Mouse (Mus musculus) subcutaneous adipose tissue, adult 2 months (tissue): ENCODE measurements around the gene Ssr2. TPM values are rescaled to one million over a fixed set of nuclear protein-coding genes. Genes with fewer than 3 reads are reported as not detected.

Experiments used
- polyA plus RNA-seq: library from polyadenylated mRNA; depleted of rRNA; stranded (reverse); fragments of >200 nt; gene quantifications from 2 replicates; pipeline ENCODE4 v1.2.3, GENCODE M21; 2012; ENCODE audit warnings: low replicate concordance; rRNA removed

The Ssr2 gene
- 270 and 325 TPM in 2 replicates for polyA plus RNA-seq

DNA sequence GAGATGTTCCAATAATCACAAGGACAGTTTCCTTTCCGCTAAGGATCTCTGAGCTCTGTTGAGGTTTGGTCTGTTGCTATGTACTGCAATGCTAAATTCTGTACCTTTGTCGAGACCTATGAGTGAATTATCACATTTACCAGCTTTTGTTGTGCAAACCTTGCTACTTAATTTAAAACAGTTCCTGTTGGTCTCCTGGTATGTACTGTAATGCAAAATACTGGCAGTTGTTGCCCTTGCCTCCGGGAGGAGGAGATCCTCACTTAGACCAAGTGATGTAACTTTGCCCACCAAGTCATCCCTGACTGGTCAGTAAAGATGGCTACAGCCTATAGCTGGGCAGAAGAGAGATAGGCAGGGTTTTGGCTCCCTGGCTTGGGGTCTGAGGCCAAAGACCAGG, at the start of gene Ssr2:
Gene Ssr2 (plus strand): TSS at position 337 of the 400 bp plus-strand sequence.

DNA sequence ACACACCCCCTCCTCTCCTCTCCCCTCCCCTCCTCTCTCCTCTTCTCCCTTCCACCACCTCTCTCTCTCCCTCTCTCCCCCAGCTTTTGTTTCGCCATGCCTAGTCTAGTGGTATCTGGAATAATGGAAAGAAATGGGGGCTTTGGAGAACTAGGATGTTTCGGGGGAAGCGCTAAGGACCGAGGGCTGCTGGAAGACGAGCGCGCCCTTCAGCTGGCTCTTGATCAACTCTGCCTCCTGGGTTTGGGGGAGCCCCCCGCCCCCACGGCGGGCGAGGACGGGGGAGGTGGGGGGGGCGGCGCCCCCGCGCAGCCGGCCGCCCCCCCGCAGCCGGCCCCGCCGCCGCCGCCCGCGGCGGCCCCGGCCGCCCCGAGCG, 43.4 kb upstream of the Ssr2 start, which contains the start of gene Mex3a:
Gene Mex3a (plus strand): TSS at position 97 of the 376 bp plus-strand sequence.

DNA sequence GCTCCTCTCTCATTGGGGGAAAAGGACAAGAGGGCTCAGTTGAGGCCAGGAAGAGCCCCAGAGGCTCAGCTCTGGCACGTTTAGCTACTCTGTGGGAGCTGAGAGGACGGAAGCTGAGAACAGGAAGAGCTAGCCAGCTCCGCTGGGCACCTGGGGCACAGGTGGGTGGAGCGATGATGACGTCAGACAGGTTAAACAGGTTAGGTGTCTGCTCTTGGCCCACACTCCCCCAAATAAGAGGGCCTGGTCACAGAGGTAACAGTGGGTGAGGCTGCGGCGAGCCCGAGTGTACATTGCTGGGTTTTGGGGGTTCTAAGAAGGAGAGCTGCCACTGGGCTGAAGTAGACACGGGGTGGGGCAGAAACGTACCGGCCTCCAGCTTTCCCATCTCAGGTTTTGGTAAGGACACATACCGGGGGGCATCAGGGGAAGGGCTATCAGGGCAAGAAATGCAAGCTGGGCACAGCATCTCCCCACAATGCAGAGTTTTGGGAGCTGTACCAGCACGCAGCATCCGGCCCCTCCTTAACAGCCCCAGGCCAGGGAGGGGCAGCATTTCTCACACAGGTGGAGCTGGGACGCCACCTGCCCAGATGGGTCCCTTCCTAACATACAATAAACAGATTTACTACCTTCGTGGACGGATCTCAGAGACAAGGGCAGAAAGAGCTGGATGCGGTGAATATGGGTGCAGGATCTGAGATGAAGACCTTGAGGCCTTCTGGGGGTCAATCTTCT, 27.3 kb upstream of the Ssr2 start, which contains the start of gene Rab25:
Gene Rab25 (minus strand): TSS at position 121 of the 738 bp plus-strand sequence.

DNA sequence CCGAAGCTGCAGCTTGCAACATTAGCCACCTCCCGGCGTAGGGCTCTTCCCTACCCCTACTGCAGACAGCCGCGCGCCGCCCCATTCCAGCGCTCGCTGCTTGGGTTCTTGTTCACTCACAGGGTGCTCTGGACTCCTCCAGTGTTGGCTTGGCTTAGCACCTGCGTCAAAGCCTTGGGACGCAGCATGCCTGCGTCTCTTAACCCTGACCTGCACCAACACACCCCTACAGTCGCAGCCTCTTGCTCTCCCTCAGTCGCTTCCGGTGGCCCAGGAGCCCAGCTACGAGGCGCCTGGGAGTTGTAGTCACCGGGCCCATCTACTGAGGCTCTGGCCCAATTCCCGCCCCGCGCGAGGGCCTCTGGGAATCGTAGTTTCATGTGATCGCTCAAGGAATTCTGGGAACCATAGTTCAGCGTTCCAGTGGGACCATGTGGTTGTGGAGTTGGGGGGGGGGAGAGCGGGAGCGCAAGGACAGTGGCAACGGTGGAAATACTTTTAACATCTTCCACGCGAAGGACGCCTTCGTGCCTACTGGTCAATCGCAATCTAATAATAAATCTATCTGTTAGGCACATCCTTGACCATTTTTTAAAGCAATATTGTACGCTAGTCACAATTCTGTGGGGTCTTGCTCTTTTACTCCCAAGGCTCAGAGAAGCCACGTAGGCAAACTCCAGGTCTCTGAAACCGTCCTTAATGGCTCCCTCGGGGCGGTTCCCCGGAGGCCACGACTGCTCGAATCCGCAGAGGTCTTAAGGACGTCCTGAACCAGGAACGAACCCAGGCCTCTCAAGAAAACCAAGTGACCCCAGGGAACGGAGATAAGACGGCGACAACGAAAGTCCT, 22.8 kb upstream of the Ssr2 start, which contains the start of gene Lamtor2:
Gene Lamtor2 (minus strand): TSS at position 399 of the 849 bp plus-strand sequence.

DNA sequence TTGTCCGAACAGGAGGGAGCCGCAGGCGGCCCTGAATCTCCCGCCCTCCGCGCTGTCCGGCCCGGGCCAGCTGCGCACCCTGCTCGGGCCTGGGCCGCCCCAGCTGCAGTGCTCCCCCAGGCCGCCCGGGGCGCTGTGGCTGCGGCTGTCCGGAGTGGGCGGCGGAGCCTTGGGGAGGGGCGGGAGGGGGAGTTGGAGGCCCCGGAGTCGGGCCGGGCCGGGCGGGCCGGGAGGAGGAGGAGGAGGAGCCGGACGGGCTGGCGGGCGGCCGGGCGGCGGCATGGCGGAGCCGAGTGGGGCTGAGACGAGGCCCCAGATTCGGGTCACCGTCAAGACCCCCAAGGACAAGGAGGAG, 22.2 kb upstream of the Ssr2 start, which contains the start of gene Ubqln4:
Gene Ubqln4 (plus strand): TSS at position 234 of the 355 bp plus-strand sequence.

DNA sequence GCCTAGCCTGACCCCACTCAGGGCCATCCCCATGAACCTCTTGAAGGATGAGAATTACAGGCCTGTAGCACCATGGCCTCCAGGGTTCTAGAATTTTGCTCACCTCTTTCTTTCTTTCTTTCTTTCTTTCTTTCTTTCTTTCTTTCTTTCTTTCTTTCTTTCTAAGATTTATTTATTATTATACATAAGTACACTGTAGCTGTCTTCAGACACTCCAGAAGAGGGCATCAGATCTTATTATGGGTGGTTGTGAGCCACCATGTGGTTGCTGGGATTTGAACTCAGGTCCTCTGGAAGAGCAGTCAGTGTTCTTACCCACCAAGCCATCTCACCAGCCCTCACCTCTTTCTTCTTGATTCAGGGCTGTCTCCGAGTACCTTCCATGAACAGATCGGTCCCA, 30.0 kb downstream of the Ssr2 start, which contains the start of gene Arhgef2:
Gene Arhgef2 (plus strand): TSS at position 301 of the 400 bp plus-strand sequence.

Other genes starting within 250 kb of the Ssr2 start
- gene Tmem79, start 239.7 kb upstream of the Ssr2 start, polyA plus RNA-seq = 39.1 and 40.3 TPM in 2 replicates
- gene Smg5, start 239.6 kb upstream of the Ssr2 start, polyA plus RNA-seq = 60.2 and 94.7 TPM in 2 replicates
- gene Paqr6, start 211.3 kb upstream of the Ssr2 start, polyA plus RNA-seq = 10.3 and 13.1 TPM in 2 replicates
- gene Bglap3, start 203.1 kb upstream of the Ssr2 start, polyA plus RNA-seq = 0.14 and 0.19 TPM in 2 replicates
- gene Bglap2, start 197.2 kb upstream of the Ssr2 start, polyA plus RNA-seq = not detected in 2 replicates
- not detected in 2 replicates for gene Bglap, start 191.4 kb upstream of the Ssr2 start, polyA plus RNA-seq
- 35.7 and 50.0 TPM in 2 replicates for gene Pmf1, start 165.5 kb upstream of the Ssr2 start, polyA plus RNA-seq
- gene Slc25a44, start 150.7 kb upstream of the Ssr2 start, polyA plus RNA-seq = 57.9 and 74.4 TPM in 2 replicates
- gene Sema4a, start 114.7 kb upstream of the Ssr2 start, polyA plus RNA-seq = 51.9 and 53.4 TPM in 2 replicates
- 140 and 285 TPM in 2 replicates for gene Lmna, start 65.9 kb upstream of the Ssr2 start, polyA plus RNA-seq
- 0.56 and 12.0 TPM in 2 replicates for gene Mex3a, start 43.5 kb upstream of the Ssr2 start, polyA plus RNA-seq
- gene Rab25, start 27.6 kb upstream of the Ssr2 start, polyA plus RNA-seq = 0.40 and 40.0 TPM in 2 replicates
- 148 and 176 TPM in 2 replicates for gene Lamtor2, start 22.8 kb upstream of the Ssr2 start, polyA plus RNA-seq
- gene Ubqln4, start 22.1 kb upstream of the Ssr2 start, polyA plus RNA-seq = 63.5 and 103 TPM in 2 replicates
- 76.8 and 130 TPM in 2 replicates for gene Arhgef2, start 30.1 kb downstream of the Ssr2 start, polyA plus RNA-seq
- gene Rxfp4, start 77.3 kb downstream of the Ssr2 start, polyA plus RNA-seq = not detected in 2 replicates
- 54.5 and 72.5 TPM in 2 replicates for gene Khdc4, start 109.9 kb downstream of the Ssr2 start, polyA plus RNA-seq
- gene Rit1, start 141.0 kb downstream of the Ssr2 start, polyA plus RNA-seq = 67.4 and 70.4 TPM in 2 replicates
- gene Syt11, start 199.3 kb downstream of the Ssr2 start, polyA plus RNA-seq = 8.3 and 20.2 TPM in 2 replicates